Mouse (Mus musculus): Measurements from ENCODE around the gene Tmem125.

DNA sequence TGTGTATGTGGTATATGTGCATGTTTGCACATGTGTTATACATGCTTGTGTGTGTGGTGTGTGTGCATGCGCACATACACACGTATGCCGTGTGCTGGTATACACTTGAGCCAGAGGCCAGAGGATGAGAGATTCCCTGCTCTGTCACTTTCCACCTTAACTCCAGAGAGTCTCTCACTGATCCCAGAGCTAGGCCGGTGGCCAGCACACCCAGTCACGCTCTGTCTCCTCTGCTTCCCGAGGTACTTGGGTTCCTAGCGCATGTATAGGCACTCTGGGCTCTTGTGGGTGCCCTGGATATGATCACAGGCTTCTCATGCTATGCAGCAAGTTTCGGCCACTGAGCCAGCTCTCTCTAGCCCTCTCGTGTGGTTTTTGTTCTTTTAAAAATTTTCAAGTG lies 43.1 kb downstream of the Tmem125 start:
- TF ChIP-seq CTCF (IDR thresholded peaks at IDR 0.05; ENCODE audit: insufficient read depth, low read length) (no peak), POLR2A (IDR thresholded peaks at IDR 0.05; ENCODE audit: borderline replicate concordance, extremely low read depth, low read depth, low read length) (no peak)

Measured in lung, adult 2 months (tissue).